Mouse (Mus musculus): ENCODE results near the gene Olfr510.
"Not testable (repeated sequence)": the region's sequence is repeated elsewhere in the genome, so short reads cannot be mapped to it uniquely, and the experiment has no call there.

Gene Olfr510

GRCm38 (mm10) chr7:108666118-108666517, at the start of gene Olfr510:
TSS of gene Olfr510 (plus strand) at chr7:108666418.
- no peak for DNase-seq (ENCODE audit: low spot score)

- DNase-seq (ENCODE audit: low spot score), result not testable (repeated sequence)
These were observed 49.4 kb upstream of the Olfr510 start for GRCm38 (mm10) chr7:108616781-108617180.

- no peak for DNase-seq (ENCODE audit: low spot score)
These were observed 44.7 kb upstream of the Olfr510 start, which contains the start of gene Olfr507 for GRCm38 (mm10) chr7:108621514-108621913. TSS of gene Olfr507 (plus strand) at chr7:108621814.

- no peak for DNase-seq (ENCODE audit: low spot score)
These were observed 36.5 kb upstream of the Olfr510 start, which contains the start of gene Olfr508 for GRCm38 (mm10) chr7:108629694-108630093. TSS of gene Olfr508 (plus strand) at chr7:108629994.

GRCm38 (mm10) chr7:108651806-108652205, 14.4 kb upstream of the Olfr510 start, which contains the start of gene Olfr509:
TSS of gene Olfr509 (minus strand) at chr7:108651906.
- no peak for DNase-seq (ENCODE audit: low spot score)

GRCm38 (mm10) chr7:108662419-108662818, 3.8 kb upstream of the Olfr510 start:
- DNase-seq (ENCODE audit: low spot score), result no peak

- no peak for DNase-seq (ENCODE audit: low spot score)
These were observed 4.8 kb downstream of the Olfr510 start for GRCm38 (mm10) chr7:108671058-108671457.

GRCm38 (mm10) chr7:108678886-108679285, 12.7 kb downstream of the Olfr510 start:
- DNase-seq (ENCODE audit: low spot score), result no peak

- no peak for DNase-seq (ENCODE audit: low spot score)
These were observed 46.8 kb downstream of the Olfr510 start, which contains the start of gene Olfr512 for GRCm38 (mm10) chr7:108713020-108713419. TSS of gene Olfr512 (plus strand) at chr7:108713320.
